In genomic region chr5:134370831-134371230, GRCm38 (mm10) we compare ENCODE assay signal across 19 mouse cellular contexts. TPM values are rescaled to one million over a fixed set of nuclear protein-coding genes. Genes with fewer than 3 reads are reported as not detected.
DNase-seq lines count a peak whose midpoint lies in the region; TF ChIP-seq lines count a peak whose summit lies in the region.
"Had no signal": no experiment of that assay in that cellular context is flagged by ENCODE, and none has a peak within 500 bp of the region (broad histone marks: within the 10 kb centered on the region; RNA-seq: fewer than 3 reads in every experiment).

No protein-coding gene starts in this region.

- peak; percentile 59 for DNase-seq in CD4-positive helper T cell, adult 2 months (ENCODE audit: low read depth, low spot score)
- DNase-seq in R1 (ENCODE audit: low read depth, low spot score), result peak; percentile 61
- DNase-seq in thymus, adult 2 months, result peak; percentile 47
- peak; percentile 49 for DNase-seq in thymus, postnatal 25 days
- no peak for DNase-seq in left cerebral cortex, postnatal 4 days
- no peak for DNase-seq in midbrain, embryonic 10.5 days (ENCODE audit: low spot score)
- no peak for DNase-seq in ovary, adult 18-20 months (ENCODE audit: low spot score)
- no peak for DNase-seq in heart, adult 8-10 months (ENCODE audit: low spot score)
- DNase-seq: adrenal gland, postnatal 14 days; cerebellum, adult 11-12 months; cerebellum, adult 9-10 months; cerebellum, postnatal 25 days; forebrain, postnatal 0 days; gastrocnemius, postnatal 25 days; heart, postnatal 10 days; heart, postnatal 4 days had no signal

- H3K4me3 ChIP-seq in thymus, adult 2 months (ENCODE audit: control insufficient read depth, insufficient read depth, low read length), result no peak overlapping the region
- H3K4me3 ChIP-seq in midbrain, embryonic 10.5 days, result no peak overlapping the region
- H3K4me3 ChIP-seq: embryonic facial prominence, embryonic 13.5 days; forebrain, embryonic 13.5 days; hindbrain, embryonic 12.5 days had no signal

- no peaks in the 10 kb centered on the region; the same call in 1 of the 2 replicates for H3K36me3 ChIP-seq in thymus, adult 2 months (ENCODE audit: control insufficient read depth, insufficient read depth, low read length)
- no peaks in the 10 kb centered on the region; the same call in none of the 2 replicates for H3K36me3 ChIP-seq in midbrain, embryonic 10.5 days

- H3K27me3 ChIP-seq in thymus, adult 2 months (ENCODE audit: control insufficient read depth, insufficient read depth, low read length), result no peaks in the 10 kb centered on the region
- H3K27me3 ChIP-seq in midbrain, embryonic 10.5 days (ENCODE audit: low read depth, poor library complexity, severe bottlenecking), result no peaks in the 10 kb centered on the region
- H3K27me3 ChIP-seq: embryonic facial prominence, embryonic 13.5 days; forebrain, embryonic 13.5 days; hindbrain, embryonic 12.5 days had no signal

- peaks cover 37% of the 10 kb centered on the region for H3K4me1 ChIP-seq in thymus, adult 2 months (replicated peaks; ENCODE audit: control insufficient read depth, insufficient read depth, low read length)
- H3K4me1 ChIP-seq in midbrain, embryonic 10.5 days, result no peaks in the 10 kb centered on the region
- H3K4me1 ChIP-seq: embryonic facial prominence, embryonic 13.5 days; forebrain, embryonic 13.5 days; hindbrain, embryonic 12.5 days had no signal

- 17% methylated on average over 2 of the region's 2 CpGs for WGBS in thymus, adult 2 months
- WGBS in midbrain, embryonic 10.5 days, result 95% methylated on average over 2 of the region's 2 CpGs

- no peaks in the 10 kb centered on the region for H3K9me3 ChIP-seq in midbrain, embryonic 10.5 days (replicated peaks)
- H3K9me3 ChIP-seq: embryonic facial prominence, embryonic 13.5 days; forebrain, embryonic 13.5 days; hindbrain, embryonic 12.5 days had no signal

- H3K27ac ChIP-seq in thymus, adult 2 months (ENCODE audit: control insufficient read depth, insufficient read depth, low read length), result peak overlapping the region; percentile 98
- no peak overlapping the region for H3K27ac ChIP-seq in midbrain, embryonic 10.5 days (replicated peaks)
- H3K27ac ChIP-seq: embryonic facial prominence, embryonic 13.5 days; forebrain, embryonic 13.5 days; hindbrain, embryonic 12.5 days had no signal

- intact Hi-C loops in left cerebral cortex, postnatal 4 days (cut with DNase I), result no loop called here

- TF ChIP-seq POLR2A in thymus, adult 2 months (IDR thresholded peaks at IDR 0.05; ENCODE audit: control insufficient read depth, extremely low read depth, insufficient read depth, low read length, poor library complexity), result no peak

- TF ChIP-seq CTCF in thymus, adult 2 months (IDR thresholded peaks at IDR 0.05; ENCODE audit: borderline replicate concordance, control insufficient read depth, extremely low read depth, insufficient read depth, low read length, poor library complexity), result no peak

RNA-seq across cellular contexts. Expression of gene Gtf2i, which starts 56.3 kb away (rescaled TPM):
- polyA plus RNA-seq in thymus, adult 2 months (2012; rRNA removed), result 131 and 136 TPM in 2 replicates
- total RNA-seq in left cerebral cortex, postnatal 4 days (2021), result 100 to 1,000 TPM; 172 to 181 TPM
- 172 and 200 TPM in 2 replicates for polyA plus RNA-seq in midbrain, embryonic 10.5 days (2016; fragmentation: Nextera tagmentation; extraction: Ambion mirVana)
- 100 to 1,000 TPM; 183 to 210 (median 205) TPM for total RNA-seq in heart, adult 8-10 months (2022)

Comparison
In these comparisons a context has a peak if more than half of its experiments do, and no peak if none do; other contexts are left out.
1. DNase-seq: peak in CD4-positive helper T cell, adult 2 months (single experiment), R1 (single experiment), thymus, adult 2 months (single experiment) and thymus, postnatal 25 days (single experiment); none in left cerebral cortex, postnatal 4 days (single experiment), midbrain, embryonic 10.5 days (single experiment), ovary, adult 18-20 months (single experiment) and heart, adult 8-10 months (single experiment).